Mouse (Mus musculus): ENCODE results near the gene Olfr1028.

The Olfr1028 gene

DNA sequence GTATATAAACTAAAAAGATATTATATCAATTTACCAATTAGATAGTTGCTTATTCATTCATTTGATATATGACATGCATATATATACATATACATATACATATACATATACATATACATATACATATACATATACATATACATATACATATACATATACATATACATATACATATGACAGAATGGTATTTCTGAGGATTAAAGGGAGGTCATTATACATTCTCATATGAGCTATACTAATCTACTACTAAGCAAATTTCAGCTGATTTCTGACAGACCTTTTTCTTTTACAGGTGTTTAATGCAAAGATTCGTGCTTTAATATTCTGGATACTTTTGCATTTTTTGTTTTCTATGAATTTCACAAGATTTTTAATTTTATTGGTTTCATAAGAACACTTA lies at the start of gene Olfr1028:
TSS of gene Olfr1028 (plus strand) at position 301 of the 400 bp plus-strand sequence.
- DNase-seq (ENCODE audit: low read depth, low spot score), result no peak

- DNase-seq (ENCODE audit: low read depth, low spot score), result no peak
Observed at GRCm38 (mm10) chr2:85904952-85905351, 45.3 kb upstream of the Olfr1028 start, which contains the start of gene Olfr1024. Gene Olfr1024 (minus strand): TSS chr2:85905052.

DNA sequence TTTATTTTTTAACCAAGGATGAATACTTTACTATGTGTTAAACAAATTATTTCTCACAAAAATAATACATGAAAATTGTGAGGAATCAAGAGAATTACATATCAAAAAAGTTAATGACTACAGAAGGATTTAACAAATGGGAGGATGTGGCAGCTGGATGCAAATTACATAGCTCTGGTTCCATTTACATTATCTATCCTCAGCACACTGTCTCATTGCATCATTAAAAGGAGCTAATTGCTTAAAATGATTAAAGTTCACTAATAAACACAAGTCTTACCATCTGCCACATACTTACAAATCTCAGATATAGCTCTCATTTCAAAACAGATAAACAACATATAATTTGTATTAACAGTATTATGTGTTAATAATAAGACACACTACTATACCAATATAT lies 37.0 kb upstream of the Olfr1028 start:
- DNase-seq (ENCODE audit: low read depth, low spot score), result no peak

- DNase-seq (ENCODE audit: low read depth, low spot score), result no peak
Observed at GRCm38 (mm10) chr2:85914893-85915292, 35.3 kb upstream of the Olfr1028 start, which contains the start of gene Olfr1025-ps1. Gene Olfr1025-ps1 (plus strand): TSS chr2:85915193.

- DNase-seq (ENCODE audit: low read depth, low spot score), result no peak
Observed at GRCm38 (mm10) chr2:85921258-85921657, 29.0 kb upstream of the Olfr1028 start, which contains the start of gene Olfr1026. Gene Olfr1026 (plus strand): TSS chr2:85921558.

DNA sequence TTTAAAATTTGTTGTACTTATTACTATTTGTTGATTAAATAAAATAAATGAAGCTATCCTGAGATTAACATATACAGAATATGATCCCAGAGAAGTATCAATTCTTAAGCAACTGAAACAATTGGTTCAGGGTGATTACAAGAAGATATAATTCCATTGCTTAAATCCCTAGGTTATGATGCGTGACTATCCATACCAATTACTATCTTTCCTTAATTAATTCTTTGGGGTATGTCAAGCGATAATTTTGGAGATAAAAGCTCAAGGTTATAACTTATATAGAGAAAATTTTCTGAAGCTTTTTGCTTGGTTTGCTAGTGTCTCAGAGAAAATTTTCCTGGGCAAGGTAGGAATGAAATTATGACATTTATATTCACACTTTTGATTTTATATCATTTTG lies 23.4 kb downstream of the Olfr1028 start, which contains the start of gene Olfr1029:
TSS of gene Olfr1029 (plus strand) at position 301 of the 400 bp plus-strand sequence.
- DNase-seq (ENCODE audit: low read depth, low spot score), result no peak

DNA sequence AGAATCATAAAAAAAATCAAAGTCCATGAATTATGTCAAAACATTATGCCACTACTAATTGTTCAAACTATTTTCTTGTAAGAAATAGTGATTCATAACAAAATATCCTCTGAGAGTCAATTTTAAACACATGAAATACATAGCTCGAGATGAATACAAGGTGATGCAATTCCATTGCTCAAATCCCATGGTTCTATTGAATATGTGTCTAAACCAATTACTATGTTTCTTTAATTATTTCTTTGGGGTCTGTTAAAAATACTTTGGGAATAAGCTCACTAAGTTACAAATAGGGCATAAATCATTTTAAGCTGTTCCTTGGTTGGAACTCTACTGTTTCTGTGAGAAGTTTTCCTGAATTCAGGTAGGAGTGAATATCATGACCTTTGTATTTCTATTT lies 28.7 kb downstream of the Olfr1028 start, which contains the start of gene Olfr1030:
TSS of gene Olfr1030 (plus strand) at position 301 of the 400 bp plus-strand sequence.
- DNase-seq (ENCODE audit: low read depth, low spot score), result no peak

- DNase-seq (ENCODE audit: low read depth, low spot score), result no peak
Observed at GRCm38 (mm10) chr2:85990004-85990403, 39.8 kb downstream of the Olfr1028 start, which contains the start of gene Olfr1031. Gene Olfr1031 (plus strand): TSS chr2:85990304.
